Mouse (Mus musculus): ENCODE measurements around the gene P2ry12. TPM values are rescaled to one million over a fixed set of nuclear protein-coding genes. Genes with fewer than 3 reads are reported as not detected.

The P2ry12 gene
- polyA plus RNA-seq, 1 experiment = 1.5 TPM

DNA sequence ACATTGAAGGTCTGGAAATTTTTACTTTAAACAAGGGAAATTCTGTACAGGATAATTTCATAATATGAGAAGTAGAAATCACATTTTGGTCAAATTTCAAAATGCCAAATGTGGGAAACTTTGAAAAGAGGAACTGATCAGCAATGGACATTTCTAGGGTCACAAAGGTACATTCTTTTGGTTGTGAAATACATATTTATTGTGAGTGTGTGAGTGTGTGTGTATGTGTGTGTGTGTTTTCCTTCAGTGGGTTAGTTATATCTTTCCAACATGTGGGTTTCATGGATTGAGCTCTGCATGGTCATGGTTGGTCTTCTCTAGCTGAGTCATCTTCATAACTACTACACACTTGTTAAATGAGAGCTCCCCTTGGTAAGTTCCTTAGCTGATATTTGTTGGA, 50.3 kb downstream of the P2ry12 start:
- DNase-seq = no peak

GRCm38 (mm10) chr3:59211784-59212183, 50.9 kb downstream of the P2ry12 start:
- TF ChIP-seq POLR2A (IDR thresholded peaks at IDR 0.05; ENCODE audit: low read depth, low read length) = no peak
- no peak for TF ChIP-seq CTCF (conservative IDR thresholded peaks at IDR 0.05; ENCODE audit: insufficient read depth, insufficient read length, low read depth, low read length)
- no peak overlapping the region for H3K4me3 ChIP-seq (ENCODE audit: insufficient read depth, low read depth, low read length)
- no peaks in the 10 kb centered on the region for H3K36me3 ChIP-seq (ENCODE audit: control insufficient read depth, insufficient read depth, low read length)
- H3K4me1 ChIP-seq (ENCODE audit: control insufficient read depth, insufficient read depth, low read length) = no peaks in the 10 kb centered on the region
- H3K27me3 ChIP-seq (replicated peaks; ENCODE audit: control insufficient read depth, insufficient read depth, low read length) = no peaks in the 10 kb centered on the region
- peak; percentile 19 for DNase-seq
- 80% methylated on average over 8 of the region's 8 CpGs for WGBS
- H3K27ac ChIP-seq (ENCODE audit: insufficient read depth, low read depth, low read length) = no peak overlapping the region

More for the DNA sequence above, 50.3 kb downstream of the P2ry12 start:
- H3K4me1 ChIP-seq (ENCODE audit: control insufficient read depth, insufficient read depth, low read length) = no peaks in the 10 kb centered on the region
- no peak overlapping the region for H3K4me3 ChIP-seq (ENCODE audit: insufficient read depth, low read depth, low read length)
- TF ChIP-seq CTCF (conservative IDR thresholded peaks at IDR 0.05; ENCODE audit: insufficient read depth, insufficient read length, low read depth, low read length) = no peak
- no peak for TF ChIP-seq POLR2A (IDR thresholded peaks at IDR 0.05; ENCODE audit: low read depth, low read length)
- no peak overlapping the region for H3K27ac ChIP-seq (ENCODE audit: insufficient read depth, low read depth, low read length)
- no peaks in the 10 kb centered on the region for H3K27me3 ChIP-seq (replicated peaks; ENCODE audit: control insufficient read depth, insufficient read depth, low read length)
- H3K36me3 ChIP-seq (ENCODE audit: control insufficient read depth, insufficient read depth, low read length) = no peaks in the 10 kb centered on the region

DNA sequence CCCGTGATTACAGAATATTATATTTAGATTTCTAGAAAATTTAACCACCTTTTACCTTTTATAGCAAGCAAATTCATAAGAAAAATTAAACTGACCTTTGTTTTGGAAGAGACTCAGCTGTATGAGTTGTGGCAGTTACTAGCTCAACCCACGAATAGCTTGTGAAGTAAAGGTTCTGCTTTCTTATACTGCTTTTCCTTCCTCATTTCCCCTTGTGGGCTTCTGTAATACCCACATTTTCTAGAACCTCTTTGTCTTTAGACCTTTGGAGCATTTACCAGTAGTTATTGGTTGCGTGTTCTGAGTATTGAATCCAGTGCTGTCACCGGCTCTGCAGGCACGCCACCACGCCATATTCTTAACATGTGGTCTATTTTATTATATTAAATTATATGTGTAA, 51.9 kb downstream of the P2ry12 start, which contains the start of gene P2ry13:
P2ry13 (minus strand) TSS at position 156 of the 400 bp plus-strand sequence.
- Histone ChIP-seq H3K4me1 (ENCODE audit: control insufficient read depth, insufficient read depth, low read length) (no peaks in the 10 kb centered on the region), H3K27ac (ENCODE audit: insufficient read depth, low read depth, low read length) (no peak within 1 kb of the TSS), H3K36me3 (ENCODE audit: control insufficient read depth, insufficient read depth, low read length) (no peaks in the 10 kb centered on the region), H3K4me3 (ENCODE audit: insufficient read depth, low read depth, low read length) (no peak within 1 kb of the TSS), H3K27me3 (replicated peaks; ENCODE audit: control insufficient read depth, insufficient read depth, low read length) (no peaks in the 10 kb centered on the region)
- TF ChIP-seq CTCF (conservative IDR thresholded peaks at IDR 0.05; ENCODE audit: insufficient read depth, insufficient read length, low read depth, low read length) (no peak), POLR2A (IDR thresholded peaks at IDR 0.05; ENCODE audit: low read depth, low read length) (no peak)
- no peak for DNase-seq
- 88% methylated on average over 6 of the region's 6 CpGs for WGBS

DNA sequence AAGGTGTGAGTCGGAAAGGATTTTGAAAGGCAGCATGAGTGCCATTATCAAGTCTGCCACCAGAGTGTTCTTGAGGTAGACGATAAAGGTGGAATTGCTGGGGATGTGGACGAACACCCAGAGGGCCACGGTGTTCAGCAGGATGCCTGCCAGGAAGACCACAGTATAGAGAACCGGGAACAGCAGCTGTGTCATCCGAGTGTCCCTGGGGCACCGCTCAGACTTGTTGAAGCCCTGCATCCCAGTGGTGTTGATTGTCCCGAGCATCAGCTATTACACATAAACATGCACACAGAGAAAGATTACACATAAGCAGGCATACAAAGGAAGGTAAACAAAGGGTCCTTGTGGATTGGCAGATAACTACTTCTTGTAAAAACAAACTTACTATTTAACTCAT, 52.6 kb downstream of the P2ry12 start:
- no peaks in the 10 kb centered on the region for H3K36me3 ChIP-seq (ENCODE audit: control insufficient read depth, insufficient read depth, low read length)
- DNase-seq = no peak
- 79% methylated on average over 8 of the region's 8 CpGs for WGBS
- H3K27me3 ChIP-seq (replicated peaks; ENCODE audit: control insufficient read depth, insufficient read depth, low read length) = no peaks in the 10 kb centered on the region
- H3K4me3 ChIP-seq (ENCODE audit: insufficient read depth, low read depth, low read length) = no peak overlapping the region
- no peak for TF ChIP-seq POLR2A (IDR thresholded peaks at IDR 0.05; ENCODE audit: low read depth, low read length)
- no peak for TF ChIP-seq CTCF (conservative IDR thresholded peaks at IDR 0.05; ENCODE audit: insufficient read depth, insufficient read length, low read depth, low read length)
- no peak overlapping the region for H3K27ac ChIP-seq (ENCODE audit: insufficient read depth, low read depth, low read length)
- H3K4me1 ChIP-seq (ENCODE audit: control insufficient read depth, insufficient read depth, low read length) = no peaks in the 10 kb centered on the region

- Histone ChIP-seq H3K4me1 (ENCODE audit: control insufficient read depth, insufficient read depth, low read length) (no peaks in the 10 kb centered on the region), H3K36me3 (ENCODE audit: control insufficient read depth, insufficient read depth, low read length) (no peaks in the 10 kb centered on the region), H3K4me3 (ENCODE audit: insufficient read depth, low read depth, low read length) (no peak overlapping the region), H3K27ac (ENCODE audit: insufficient read depth, low read depth, low read length) (no peak overlapping the region), H3K27me3 (replicated peaks; ENCODE audit: control insufficient read depth, insufficient read depth, low read length) (no peaks in the 10 kb centered on the region)
- TF ChIP-seq CTCF (conservative IDR thresholded peaks at IDR 0.05; ENCODE audit: insufficient read depth, insufficient read length, low read depth, low read length) = peak; percentile 33
- TF ChIP-seq POLR2A (IDR thresholded peaks at IDR 0.05; ENCODE audit: low read depth, low read length) = no peak
- peak; percentile 73 for DNase-seq
- WGBS = 54% methylated on average over 4 of the region's 4 CpGs
Observed at GRCm38 (mm10) chr3:59208650-59209548, 53.8 kb downstream of the P2ry12 start.

DNA sequence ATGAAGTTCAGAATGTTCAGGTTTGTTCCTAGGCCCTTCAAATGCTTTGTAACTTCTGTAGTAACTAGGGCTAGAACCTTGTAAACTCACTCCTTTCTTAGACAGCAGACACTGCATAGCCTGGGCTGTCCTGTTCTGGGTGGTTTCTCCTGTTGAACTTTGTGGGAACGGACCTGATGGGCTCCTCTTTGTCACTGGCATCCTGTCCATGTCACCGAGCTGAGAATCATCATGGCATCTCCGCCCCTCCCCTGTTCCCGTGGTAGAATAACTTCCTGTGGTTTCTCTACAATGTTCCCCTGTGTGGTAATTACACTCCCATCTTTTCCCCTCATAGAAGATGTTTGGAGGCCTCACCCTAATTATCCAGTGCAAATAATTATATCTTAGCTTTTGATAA, 56.7 kb downstream of the P2ry12 start:
- 65% methylated on average over 4 of the region's 4 CpGs for WGBS
- Histone ChIP-seq H3K27ac (ENCODE audit: insufficient read depth, low read depth, low read length) (no peak overlapping the region), H3K4me3 (ENCODE audit: insufficient read depth, low read depth, low read length) (no peak overlapping the region), H3K4me1 (ENCODE audit: control insufficient read depth, insufficient read depth, low read length) (no peaks in the 10 kb centered on the region), H3K27me3 (replicated peaks; ENCODE audit: control insufficient read depth, insufficient read depth, low read length) (no peaks in the 10 kb centered on the region), H3K36me3 (ENCODE audit: control insufficient read depth, insufficient read depth, low read length) (no peaks in the 10 kb centered on the region)
- no peak for DNase-seq
- TF ChIP-seq CTCF (conservative IDR thresholded peaks at IDR 0.05; ENCODE audit: insufficient read depth, insufficient read length, low read depth, low read length) = no peak
- TF ChIP-seq POLR2A (IDR thresholded peaks at IDR 0.05; ENCODE audit: low read depth, low read length) = no peak

GRCm38 (mm10) chr3:59204719-59205503, 57.8 kb downstream of the P2ry12 start:
- TF ChIP-seq CTCF (conservative IDR thresholded peaks at IDR 0.05; ENCODE audit: insufficient read depth, insufficient read length, low read depth, low read length) (no peak), POLR2A (IDR thresholded peaks at IDR 0.05; ENCODE audit: low read depth, low read length) (no peak)
- no peaks in the 10 kb centered on the region for H3K27me3 ChIP-seq (replicated peaks; ENCODE audit: control insufficient read depth, insufficient read depth, low read length)
- WGBS = 73% methylated on average over 11 of the region's 11 CpGs

More at GRCm38 (mm10) chr3:59204719-59205503, 57.8 kb downstream of the P2ry12 start:
- Histone ChIP-seq H3K36me3 (ENCODE audit: control insufficient read depth, insufficient read depth, low read length) (no peaks in the 10 kb centered on the region), H3K4me3 (ENCODE audit: insufficient read depth, low read depth, low read length) (no peak overlapping the region), H3K27ac (ENCODE audit: insufficient read depth, low read depth, low read length) (no peak overlapping the region), H3K4me1 (ENCODE audit: control insufficient read depth, insufficient read depth, low read length) (no peaks in the 10 kb centered on the region)
- no peak for DNase-seq
